Mouse (Mus musculus) ZHBTc4 (cell line): Measurements from ENCODE around the gene Mbnl1.

Source experiments
- DNase-seq: peaks from one replicate; pipeline ENCODE4 v3.0.0-alpha.2; 2011; ENCODE audit warnings: low read depth, low spot score

The Mbnl1 gene

DNA sequence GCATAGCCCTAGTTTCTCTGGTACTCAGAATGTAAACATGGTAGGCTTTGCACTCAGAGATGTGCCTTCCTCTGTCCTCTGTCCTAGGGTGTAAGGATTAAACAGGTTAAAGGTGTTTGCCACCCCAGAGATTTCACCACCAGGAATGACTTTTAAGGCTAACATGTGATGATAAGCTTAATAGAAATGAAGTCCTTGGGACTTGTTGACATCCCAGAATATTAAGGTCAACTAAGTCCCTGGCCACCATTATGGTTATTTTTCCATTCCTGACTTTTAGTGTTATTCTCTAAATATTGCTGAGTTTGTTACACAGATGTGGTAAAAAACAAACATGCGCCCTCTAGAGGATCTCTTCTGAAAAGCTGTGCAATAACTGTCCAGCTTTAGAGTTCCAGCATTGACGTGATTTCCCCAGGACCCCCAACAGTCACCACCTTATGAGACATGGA lies 136.3 kb downstream of the Mbnl1 start:
- DNase-seq = peak; percentile 43

DNA sequence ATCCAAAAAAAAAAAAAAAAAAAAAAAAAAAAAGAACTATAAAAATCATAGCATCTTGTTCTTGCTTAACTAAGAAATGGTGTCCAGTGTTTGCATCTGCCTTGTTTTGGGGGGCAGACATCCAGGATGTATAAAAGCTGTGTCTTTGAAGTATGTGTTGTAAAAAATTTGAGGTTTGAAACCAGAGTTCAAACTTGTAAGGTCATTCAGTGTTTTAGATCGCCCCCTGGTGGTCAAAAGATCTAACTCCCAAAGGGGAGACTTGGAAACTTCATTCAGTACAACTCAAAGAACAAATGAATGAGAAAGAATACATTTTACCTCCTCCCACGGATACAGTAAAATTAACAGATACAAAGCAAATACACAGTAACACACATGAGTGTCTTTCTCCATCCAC lies 139.2 kb downstream of the Mbnl1 start:
- peak; percentile 69 for DNase-seq

DNA sequence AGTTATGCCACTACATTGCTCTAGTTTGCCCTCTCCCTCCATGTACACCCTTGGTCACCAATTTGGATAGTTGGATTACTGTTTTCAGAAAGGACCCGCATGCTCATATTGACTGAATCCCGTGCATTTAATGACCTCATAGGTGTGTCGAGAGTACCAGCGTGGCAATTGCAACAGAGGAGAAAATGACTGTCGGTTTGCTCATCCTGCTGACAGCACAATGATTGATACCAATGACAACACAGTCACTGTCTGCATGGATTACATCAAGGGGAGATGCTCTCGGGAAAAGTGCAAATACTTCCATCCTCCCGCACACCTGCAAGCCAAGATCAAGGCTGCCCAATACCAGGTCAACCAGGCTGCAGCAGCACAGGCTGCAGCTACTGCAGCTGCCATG lies 140.5 kb downstream of the Mbnl1 start:
- no peak for DNase-seq

DNA sequence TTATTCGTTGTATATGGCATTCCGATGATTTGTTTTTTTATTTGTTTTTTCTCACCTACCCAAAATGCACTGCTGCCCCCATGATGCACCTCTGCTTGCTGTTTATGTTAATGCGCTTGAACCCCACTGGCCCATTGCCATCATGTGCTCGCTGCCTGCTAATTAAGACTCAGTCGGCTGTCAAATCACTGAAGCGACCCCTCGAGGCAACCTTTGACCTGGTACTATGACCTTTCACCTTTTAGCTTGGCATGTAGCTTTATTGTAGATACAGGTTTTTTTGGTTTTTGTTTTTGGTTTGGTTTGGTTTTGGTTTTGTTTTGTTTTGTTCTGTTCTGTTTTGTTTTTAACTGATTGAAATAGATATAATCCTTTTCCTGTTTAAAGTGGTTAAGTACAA lies 141.9 kb downstream of the Mbnl1 start:
- no peak for DNase-seq

DNA sequence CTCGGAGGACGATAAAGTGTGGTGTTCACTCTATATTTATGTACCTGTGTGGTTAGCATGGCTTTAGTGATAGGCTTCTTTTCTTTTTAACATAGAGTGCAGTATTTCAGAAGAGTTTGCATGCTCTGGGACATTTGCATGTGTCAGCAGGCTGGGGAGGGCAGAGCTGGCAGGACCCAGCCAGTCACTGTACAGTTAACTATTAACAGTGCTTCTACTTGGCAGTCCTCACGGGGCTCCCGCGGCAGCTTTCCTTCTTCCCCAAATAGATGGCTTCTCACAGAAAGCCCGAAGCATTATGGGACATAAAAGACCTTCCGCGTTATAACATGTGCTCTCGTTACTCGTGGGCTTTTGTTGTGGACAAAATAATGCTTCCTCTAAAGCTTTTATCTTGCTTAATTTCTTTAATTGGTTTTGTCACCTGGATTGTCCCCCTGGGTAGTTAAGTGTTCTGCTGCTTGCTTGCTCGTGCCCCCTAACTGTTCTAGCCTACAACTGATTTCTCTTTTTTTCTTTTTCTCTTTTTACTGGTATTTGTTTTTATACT lies 142.5 kb downstream of the Mbnl1 start:
- DNase-seq = no peak

DNA sequence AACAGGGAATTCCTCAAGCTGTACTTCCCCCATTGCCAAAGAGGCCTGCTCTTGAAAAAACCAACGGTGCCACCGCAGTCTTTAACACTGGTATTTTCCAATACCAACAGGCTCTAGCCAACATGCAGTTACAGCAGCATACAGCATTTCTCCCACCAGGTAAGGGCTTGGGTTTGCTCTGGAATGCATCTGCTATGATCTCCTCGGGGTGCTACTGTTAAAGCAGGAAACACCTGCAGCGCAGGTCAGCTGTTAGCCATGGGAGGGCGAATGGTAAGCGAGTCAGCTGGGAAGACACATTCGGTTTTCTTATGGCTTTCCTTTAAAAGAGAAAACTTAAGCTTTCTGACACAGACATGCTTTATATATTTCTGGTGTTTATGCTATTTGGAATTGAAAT lies 143.0 kb downstream of the Mbnl1 start:
- peak; percentile 41 for DNase-seq

DNA sequence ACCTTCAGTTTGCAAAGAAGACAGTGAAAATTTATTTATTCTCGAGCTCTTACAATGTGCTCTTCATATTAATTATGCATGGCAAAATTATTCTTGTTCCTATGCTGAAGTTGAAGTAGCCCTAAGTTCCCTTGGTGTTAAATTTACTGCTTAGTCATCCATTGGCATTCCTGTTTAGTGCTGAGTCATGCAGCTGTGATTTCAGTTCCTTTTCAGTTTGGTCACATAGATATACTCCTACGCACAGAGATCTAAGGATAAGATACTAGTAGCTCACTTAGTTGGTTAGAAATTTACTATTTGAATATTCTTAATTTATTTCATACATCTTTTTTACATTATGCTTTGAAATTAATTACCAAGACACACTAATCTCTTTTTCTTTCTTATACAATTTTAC lies 143.5 kb downstream of the Mbnl1 start:
- no peak for DNase-seq

DNA sequence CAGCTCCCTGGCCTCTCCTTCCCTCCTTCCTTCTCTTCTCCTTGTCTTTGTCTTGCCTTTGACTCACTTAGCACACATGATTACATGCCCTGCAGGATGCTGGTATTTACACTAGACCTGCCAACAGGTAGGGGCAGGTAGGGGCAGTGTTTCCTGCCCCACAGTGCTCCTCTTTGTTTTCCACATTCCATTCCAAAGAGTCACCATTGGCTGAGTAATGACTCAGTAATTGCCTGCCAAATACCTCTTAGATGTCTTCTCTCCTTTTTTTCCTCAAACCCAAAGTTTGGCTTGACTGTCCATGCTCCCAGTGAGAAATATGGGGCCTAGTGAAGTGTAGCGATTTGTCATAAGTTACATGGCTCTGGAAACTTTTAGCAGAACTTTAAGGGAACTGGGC lies 145.0 kb downstream of the Mbnl1 start:
- DNase-seq = no peak

DNA sequence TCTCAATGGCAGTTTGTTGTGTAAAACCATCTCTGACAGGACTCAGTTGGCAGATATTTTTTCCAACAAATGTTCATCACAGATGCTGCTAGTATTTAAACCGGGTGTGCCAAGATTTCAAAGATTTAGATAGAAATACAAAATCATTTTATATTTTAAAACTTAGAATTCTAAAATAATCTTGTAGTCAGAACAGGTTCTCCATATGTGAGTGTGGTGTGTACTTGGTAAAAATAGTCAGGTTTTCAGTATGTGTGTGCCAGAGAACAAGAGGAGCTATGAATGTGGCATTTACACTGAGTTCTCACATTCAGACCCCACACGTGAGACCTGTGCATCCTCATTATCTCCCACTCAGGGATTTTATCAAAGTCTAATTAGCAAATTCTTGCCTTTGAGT lies 147.6 kb downstream of the Mbnl1 start:
- DNase-seq = no peak

DNA sequence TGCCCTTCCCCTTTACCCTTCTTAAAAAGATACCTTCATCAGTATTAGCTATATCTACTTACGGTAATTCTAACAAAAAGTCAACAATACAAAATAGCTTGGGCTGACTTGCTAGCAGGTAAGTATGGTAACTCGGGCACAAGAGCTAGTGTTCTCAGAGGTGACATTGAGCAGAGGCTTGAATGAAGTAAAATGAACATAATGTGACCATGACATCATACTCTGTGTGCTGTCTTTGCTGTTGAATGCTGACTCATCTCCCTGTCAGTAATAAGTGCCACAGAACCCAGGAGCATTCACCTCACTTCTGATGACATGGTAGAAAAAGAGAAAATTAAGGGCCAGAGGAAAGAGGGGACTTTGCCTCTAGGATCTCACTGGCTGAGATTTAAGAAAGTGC lies 158.6 kb downstream of the Mbnl1 start:
- DNase-seq = no peak

DNA sequence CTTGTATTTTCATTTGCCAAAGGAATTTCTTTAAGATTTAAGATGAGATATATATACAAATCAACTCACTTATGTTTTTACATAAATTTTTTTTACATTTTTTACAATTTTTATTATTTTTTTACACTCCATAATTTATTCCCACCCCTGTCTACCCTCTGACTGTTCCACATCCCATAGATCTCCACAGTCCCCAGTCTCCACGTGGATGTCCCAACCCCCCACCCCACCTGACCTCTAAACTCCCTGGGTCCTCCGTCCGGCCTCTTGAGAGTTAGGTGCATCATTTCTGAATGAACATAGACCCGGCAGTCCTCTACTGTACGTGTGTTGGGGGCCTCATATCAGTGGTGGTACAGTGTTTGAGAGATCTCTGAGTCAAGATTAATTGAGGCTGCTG lies 159.1 kb downstream of the Mbnl1 start:
- no peak for DNase-seq

DNA sequence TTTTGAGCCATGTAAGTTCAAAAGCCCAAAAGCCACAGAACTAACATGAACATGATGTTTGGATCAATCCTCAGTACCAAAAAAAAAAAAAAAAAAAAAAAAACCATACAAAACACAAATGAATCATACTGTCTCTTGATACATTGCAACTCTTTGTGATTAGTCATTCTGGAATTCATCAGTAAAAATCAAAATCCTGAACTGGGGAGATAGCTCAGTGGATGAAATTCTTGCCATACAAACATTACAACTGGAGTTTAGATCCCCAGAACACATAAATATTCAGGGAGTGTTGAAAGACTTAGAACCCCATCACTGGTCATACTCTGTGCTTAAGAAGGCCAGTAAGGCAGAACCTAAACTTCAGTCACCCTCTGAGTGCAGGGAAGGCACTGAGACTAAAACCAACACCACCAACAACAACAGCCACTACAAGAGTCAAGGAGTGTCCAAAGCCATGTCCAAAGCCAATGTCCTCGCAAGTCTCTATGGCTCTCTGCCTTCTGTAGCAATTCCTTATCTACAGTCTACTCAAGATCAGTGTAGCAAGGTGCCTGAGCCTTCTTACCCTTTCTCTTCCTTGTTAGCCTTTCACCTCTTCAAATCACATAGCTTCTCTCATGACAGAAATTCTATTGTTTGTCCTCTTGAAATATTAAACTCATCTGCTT lies 160.3 kb downstream of the Mbnl1 start:
- DNase-seq = no peak

DNA sequence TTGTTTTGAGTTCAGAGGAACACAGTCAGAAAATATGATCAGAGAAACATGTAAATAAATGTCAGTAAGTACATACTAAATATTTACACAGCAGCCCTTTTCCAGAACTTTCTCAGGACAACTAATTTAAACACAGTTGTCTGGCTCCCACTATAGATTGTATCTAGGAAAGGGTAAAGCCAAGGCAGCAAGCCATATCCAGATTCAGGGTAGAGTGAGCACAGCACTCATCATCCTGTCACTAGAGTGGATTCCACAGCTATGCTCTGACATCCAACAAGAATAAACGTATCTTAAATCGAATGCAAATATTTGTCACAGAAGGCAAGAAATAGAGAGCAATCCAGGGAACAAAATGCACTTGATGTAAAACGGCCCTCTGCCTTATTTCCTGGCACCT lies 165.9 kb downstream of the Mbnl1 start:
- no peak for DNase-seq

DNA sequence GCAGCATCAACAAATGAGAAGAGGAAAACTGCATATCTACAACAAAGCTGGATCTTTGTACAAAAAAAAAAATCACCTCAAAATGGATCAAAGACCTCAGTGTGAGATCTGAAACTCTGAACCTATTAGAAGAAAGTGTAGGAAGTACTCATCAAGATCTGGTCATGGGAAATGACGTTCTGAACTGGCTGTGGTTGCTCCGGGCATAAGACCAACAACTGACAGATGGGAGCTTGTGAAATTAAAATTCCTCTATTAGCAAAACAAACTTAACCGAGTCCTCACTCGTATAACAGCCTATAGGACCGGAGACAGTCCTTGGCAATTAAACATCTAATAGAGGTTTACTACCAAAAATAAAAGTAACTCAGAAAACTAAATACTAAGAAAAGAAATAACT lies 166.5 kb downstream of the Mbnl1 start:
- DNase-seq = no peak

DNA sequence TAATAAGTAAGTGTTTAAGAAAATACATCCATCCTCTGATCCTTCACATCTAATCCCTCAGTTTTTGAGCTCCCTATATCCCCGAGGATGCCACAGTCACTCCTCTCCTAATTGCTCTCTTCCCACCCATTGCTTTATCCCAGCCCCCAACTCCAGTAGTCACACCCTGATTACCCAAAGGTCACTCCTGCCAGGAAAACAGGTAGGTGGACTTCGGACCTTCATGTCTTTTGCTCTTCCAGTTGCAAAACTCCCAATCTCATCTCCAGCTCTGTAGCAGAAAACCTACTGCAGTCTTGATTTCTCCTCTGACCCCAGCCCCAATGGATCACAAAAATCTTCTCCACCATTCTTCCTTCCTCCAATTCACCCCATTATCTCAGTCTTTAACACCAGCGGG lies 169.6 kb downstream of the Mbnl1 start:
- no peak for DNase-seq

DNA sequence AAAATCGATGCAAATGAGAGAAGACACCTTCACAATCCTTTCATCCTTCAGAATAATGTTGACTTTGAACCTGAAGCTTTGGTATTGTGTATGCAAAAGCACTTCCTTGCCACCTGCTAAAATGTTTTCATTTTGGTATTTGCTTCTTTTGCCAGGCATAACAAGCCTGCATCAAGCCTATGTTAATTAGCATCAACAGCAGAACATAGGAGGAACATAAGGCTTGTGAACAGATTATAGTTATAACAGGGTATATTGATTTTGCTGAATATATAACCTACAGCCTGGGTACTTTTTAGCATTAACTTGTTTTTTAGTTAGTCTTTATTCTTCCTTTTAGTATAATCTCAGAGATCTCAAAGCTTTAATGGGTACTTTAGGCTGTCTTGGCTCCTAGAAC lies 172.9 kb downstream of the Mbnl1 start:
- no peak for DNase-seq

DNA sequence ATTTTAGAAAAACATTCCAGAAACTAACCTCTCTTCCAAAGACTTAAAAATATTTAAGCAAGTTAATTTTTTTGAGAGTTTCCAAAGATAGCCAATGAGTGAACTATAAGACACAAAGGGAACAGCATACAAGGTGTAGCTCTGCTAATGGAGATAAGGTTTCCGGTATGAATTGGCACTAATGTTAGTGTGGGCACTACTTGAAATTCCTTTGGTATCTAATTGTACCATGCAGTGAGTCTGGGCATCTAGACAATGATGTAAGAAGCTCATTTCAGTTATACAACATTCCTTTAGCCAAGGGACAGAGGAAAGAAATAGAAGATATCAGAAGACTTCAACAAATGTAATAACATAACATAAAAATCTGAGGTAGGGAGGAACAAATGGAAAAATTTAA lies 175.7 kb downstream of the Mbnl1 start:
- no peak for DNase-seq

DNA sequence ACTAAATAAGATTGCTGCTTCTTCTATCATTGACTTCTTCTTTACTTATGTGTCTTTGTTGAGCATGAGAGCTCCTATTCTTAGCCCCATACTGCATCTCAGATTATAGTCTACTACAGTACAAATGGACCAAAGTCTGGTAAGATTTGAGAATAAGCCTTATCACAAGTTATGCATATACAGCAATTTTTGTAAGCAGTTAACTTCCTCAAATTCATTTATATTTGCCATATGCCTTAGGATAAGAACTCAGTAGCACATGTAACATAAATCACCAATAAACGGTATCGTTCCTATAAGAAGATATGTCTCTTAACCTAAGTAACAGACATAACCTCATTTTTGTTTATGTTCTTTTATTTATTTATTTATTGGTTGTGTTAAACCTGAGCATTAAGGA lies 188.1 kb downstream of the Mbnl1 start:
- no peak for DNase-seq
